Mouse (Mus musculus): ENCODE measurements around the gene Elobl. TPM values are rescaled to one million over a fixed set of nuclear protein-coding genes. Genes with fewer than 3 reads are reported as not detected.

Elobl gene
- polyA plus RNA-seq, 1 experiment from 2014 or later = not detected

DNA sequence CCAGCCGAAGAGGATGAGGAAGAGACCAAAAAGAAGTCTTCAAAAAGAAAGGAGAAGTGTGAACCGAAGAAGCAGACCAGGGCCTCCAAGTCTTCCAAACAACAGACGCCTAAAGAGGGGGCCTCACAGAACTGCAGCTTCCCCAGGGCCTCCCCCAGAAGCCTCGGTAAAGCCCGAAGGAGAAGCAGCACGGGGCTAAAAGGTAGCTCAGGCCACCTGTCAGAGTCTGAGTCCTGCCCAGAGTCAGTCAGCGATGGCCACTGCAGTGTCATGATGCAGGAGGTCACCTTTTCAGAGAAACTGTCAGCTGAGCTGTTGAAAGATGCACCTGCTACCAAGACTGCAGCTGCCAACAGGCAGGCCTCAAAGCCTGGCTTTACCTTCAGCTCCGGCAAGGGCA is 14.6 kb upstream of the Elobl start:
- Histone ChIP-seq H3K27me3 (replicated peaks) (no peaks in the 10 kb centered on the region), H3K4me2 (replicated peaks) (no peak overlapping the region), H3K36me3 (peaks cover 15% of the 10 kb centered on the region), H3K4me3 (replicated peaks) (no peak overlapping the region), H3K9me3 (no peaks in the 10 kb centered on the region), H3K9ac (no peak overlapping the region), H3K27ac (no peak overlapping the region), H3K4me1 (replicated peaks) (no peaks in the 10 kb centered on the region)
- no peak for ATAC-seq
- 85% methylated on average over 8 of the region's 8 CpGs for WGBS

- Histone ChIP-seq H3K27me3 (replicated peaks) (no peaks in the 10 kb centered on the region), H3K27ac (no peak overlapping the region), H3K9ac (no peak overlapping the region), H3K4me3 (replicated peaks) (no peak overlapping the region), H3K9me3 (no peaks in the 10 kb centered on the region), H3K4me2 (replicated peaks) (no peak overlapping the region), H3K36me3 (peaks cover 5% of the 10 kb centered on the region; the same call in 1 of the 2 replicates), H3K4me1 (replicated peaks) (peaks cover 5% of the 10 kb centered on the region; the same call in 1 of the 2 replicates)
- ATAC-seq = no peak
- WGBS = 92% methylated on average over 5 of the region's 5 CpGs
Measured at GRCm38 (mm10) chr11:88977188-88977587, 10.5 kb upstream of the Elobl start.

- Histone ChIP-seq H3K36me3 (peaks cover under 1% of the 10 kb centered on the region; the same call in 1 of the 2 replicates), H3K4me2 (replicated peaks) (no peak overlapping the region), H3K27ac (no peak overlapping the region), H3K4me1 (replicated peaks) (peaks cover 5% of the 10 kb centered on the region; the same call in 1 of the 2 replicates), H3K9ac (no peak overlapping the region), H3K27me3 (replicated peaks) (no peaks in the 10 kb centered on the region), H3K9me3 (no peaks in the 10 kb centered on the region), H3K4me3 (replicated peaks) (no peak overlapping the region)
- ATAC-seq = no peak
- 98% methylated on average over 2 of the region's 2 CpGs for WGBS
Measured at GRCm38 (mm10) chr11:88976320-88976719, 9.6 kb upstream of the Elobl start.

DNA sequence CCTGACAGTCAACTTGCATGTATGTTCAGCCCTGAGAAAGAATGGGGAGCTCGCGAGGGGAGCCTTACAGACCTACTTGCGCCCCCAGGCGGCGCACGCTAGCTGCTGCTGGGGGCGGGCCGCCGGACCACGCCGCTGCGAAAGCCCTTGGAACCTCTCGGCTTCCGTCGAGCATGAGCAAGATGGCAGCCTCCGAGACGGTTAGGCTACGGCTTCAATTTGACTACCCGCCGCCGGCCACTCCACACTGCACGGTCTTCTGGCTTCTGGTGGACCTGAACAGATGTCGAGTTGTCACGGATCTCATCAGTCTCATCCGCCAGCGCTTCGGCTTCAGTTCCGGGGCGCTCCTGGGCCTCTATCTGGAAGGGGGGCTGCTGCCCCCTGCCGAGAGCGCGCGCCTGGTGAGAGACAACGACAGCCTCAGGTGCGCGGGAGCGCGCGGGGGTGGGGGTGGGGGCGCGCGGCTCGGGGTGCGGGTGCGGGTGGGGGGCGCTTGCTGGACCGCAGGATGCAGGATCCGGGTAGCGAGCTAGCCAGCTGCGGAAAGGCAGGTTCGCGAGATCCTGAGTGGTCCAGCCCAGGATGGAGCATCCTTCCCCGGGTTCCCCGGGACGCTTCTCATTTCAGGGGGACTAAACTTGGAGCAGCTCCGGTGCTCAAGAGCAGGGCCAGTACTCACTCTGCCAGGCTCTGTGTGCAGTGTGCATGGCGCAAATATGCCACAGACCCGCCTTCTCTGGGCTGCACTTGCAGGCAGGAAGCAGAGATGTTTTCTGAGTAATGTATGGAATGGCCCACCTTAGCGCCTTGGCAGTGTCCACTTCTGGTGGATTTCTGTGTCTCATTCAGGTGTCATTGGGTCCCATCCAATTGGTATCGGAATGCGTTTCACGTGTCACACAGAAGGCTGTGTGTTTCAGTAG is 7.3 kb upstream of the Elobl start:
- peak overlapping the region; percentile 68 for H3K27ac ChIP-seq
- H3K4me2 ChIP-seq (replicated peaks) = peak overlapping the region; percentile 82
- H3K9me3 ChIP-seq = no peaks in the 10 kb centered on the region
- H3K27me3 ChIP-seq (replicated peaks) = peaks cover 3% of the 10 kb centered on the region; the same call in 1 of the 2 replicates
- WGBS = 1% methylated on average over 62 of the region's 62 CpGs
- H3K36me3 ChIP-seq = no peaks in the 10 kb centered on the region
- ATAC-seq = peak; percentile 90
- H3K4me1 ChIP-seq (replicated peaks) = peaks cover 5% of the 10 kb centered on the region; the same call in 1 of the 2 replicates
- peak overlapping the region; percentile 74 for H3K9ac ChIP-seq
- H3K4me3 ChIP-seq (replicated peaks) = peak overlapping the region; percentile 67

DNA sequence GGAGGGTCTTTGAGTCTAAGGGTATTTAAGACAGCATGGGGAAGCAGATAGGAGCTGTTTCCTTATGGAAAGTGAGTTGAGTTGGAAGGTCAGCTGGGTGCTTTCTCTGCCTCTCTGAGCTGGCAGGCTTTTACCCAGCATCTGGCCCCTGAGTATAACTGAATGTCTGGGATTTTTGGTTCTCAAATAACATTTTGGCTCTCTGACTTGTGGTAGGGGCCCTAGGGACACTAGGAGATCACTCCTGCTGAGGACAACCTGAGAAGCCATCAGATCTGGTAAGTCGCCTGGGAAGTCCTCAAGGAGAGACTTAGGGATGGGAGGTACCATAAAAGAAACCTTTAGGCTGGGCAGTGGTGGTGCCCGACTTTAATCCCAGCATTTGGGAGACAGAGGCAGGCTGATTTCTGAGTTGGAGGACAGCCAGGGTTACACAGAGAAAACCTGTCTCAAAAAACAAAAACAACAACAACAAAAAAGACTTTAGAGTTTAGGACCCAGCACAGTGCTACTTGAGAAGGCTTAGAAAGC is 3.5 kb upstream of the Elobl start, which contains the start of gene Coil:
TSS of gene Coil (plus strand) at position 51 of the 531 bp plus-strand sequence.
- no peak for ATAC-seq
- Histone ChIP-seq H3K4me1 (replicated peaks) (peaks cover 5% of the 10 kb centered on the region; the same call in 1 of the 2 replicates), H3K27me3 (replicated peaks) (peaks cover 3% of the 10 kb centered on the region; the same call in 1 of the 2 replicates), H3K9ac (no peak within 1 kb of the TSS), H3K4me3 (replicated peaks) (no peak within 1 kb of the TSS), H3K9me3 (no peaks in the 10 kb centered on the region), H3K36me3 (no peaks in the 10 kb centered on the region), H3K4me2 (replicated peaks) (no peak within 1 kb of the TSS), H3K27ac (no peak within 1 kb of the TSS)
- 40% methylated on average over 2 of the region's 2 CpGs for WGBS

DNA sequence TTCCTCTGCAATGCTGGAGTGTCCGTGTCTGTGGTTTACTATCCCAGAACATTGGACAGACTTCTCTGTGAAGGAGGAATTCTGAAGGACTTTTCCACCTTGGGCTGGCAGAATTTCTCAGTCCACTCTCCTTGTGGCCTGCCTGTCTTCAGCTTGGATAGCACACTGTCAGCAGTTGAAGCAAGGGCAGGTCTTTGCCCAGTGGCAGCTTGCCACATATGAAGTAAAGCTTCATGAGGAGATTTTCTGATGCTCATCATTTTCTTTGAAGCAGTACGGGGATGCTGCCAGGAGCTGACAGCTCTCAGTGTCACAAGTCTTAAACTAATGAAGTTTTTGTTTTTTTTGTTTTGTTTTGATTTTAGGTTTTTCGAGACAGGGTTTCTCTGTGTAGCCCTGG is 7.9 kb downstream of the Elobl start:
- Histone ChIP-seq H3K9ac (no peak overlapping the region), H3K4me1 (replicated peaks) (no peaks in the 10 kb centered on the region), H3K4me2 (replicated peaks) (no peak overlapping the region), H3K4me3 (replicated peaks) (no peak overlapping the region), H3K27me3 (replicated peaks) (no peaks in the 10 kb centered on the region), H3K9me3 (no peaks in the 10 kb centered on the region), H3K27ac (no peak overlapping the region), H3K36me3 (no peaks in the 10 kb centered on the region)
- no peak for ATAC-seq
- WGBS = 82% methylated on average over 3 of the region's 3 CpGs

- H3K4me2 ChIP-seq (replicated peaks) = peak within 1 kb of the TSS; percentile 58
- H3K27ac ChIP-seq = peak within 1 kb of the TSS; percentile 78
- H3K4me1 ChIP-seq (replicated peaks) = no peaks in the 10 kb centered on the region
- no peaks in the 10 kb centered on the region for H3K27me3 ChIP-seq (replicated peaks)
- ATAC-seq = peak; percentile 99
- no peaks in the 10 kb centered on the region for H3K36me3 ChIP-seq
- peak within 1 kb of the TSS; percentile 52 for H3K4me3 ChIP-seq (replicated peaks)
- no peaks in the 10 kb centered on the region for H3K9me3 ChIP-seq
- H3K9ac ChIP-seq = peak within 1 kb of the TSS; percentile 32
- 3% methylated on average over 34 of the region's 34 CpGs for WGBS
Measured at GRCm38 (mm10) chr11:88955217-88955969, 11.3 kb downstream of the Elobl start, which contains the start of gene Scpep1. Gene Scpep1 (minus strand): TSS chr11:88955465.

DNA sequence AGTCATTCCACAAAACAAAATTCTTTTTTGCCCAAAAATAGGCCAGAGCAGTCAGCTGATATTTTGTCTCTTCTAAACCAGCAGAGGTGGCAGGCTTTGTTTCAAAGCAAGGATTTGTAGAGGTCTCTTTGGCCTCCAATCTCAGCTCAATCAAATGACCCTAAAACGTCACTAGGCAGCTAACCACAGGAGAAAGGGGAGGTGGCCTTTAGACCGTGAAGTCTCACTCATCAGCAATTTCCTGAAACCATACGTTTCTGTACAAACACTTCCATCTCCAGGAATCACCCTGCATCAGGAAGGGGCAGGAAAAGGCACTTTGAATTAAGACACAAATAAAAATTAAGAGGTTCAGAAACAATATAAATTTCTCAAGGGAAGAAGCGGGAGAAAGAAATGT is 11.9 kb downstream of the Elobl start:
- H3K27me3 ChIP-seq (replicated peaks) = no peaks in the 10 kb centered on the region
- H3K9ac ChIP-seq = peak overlapping the region; percentile 29
- no peaks in the 10 kb centered on the region for H3K9me3 ChIP-seq
- H3K4me2 ChIP-seq (replicated peaks) = peak overlapping the region; percentile 58
- under 1% methylated on average over 4 of the region's 4 CpGs for WGBS
- peak; percentile 86 for ATAC-seq
- peak overlapping the region; percentile 52 for H3K4me3 ChIP-seq (replicated peaks)
- H3K36me3 ChIP-seq = no peaks in the 10 kb centered on the region
- H3K4me1 ChIP-seq (replicated peaks) = no peaks in the 10 kb centered on the region
- H3K27ac ChIP-seq = peak overlapping the region; percentile 78

- Histone ChIP-seq H3K27ac (no peak overlapping the region), H3K4me1 (replicated peaks) (no peaks in the 10 kb centered on the region), H3K4me2 (replicated peaks) (peak overlapping the region; percentile 58; the same call in 1 of the 2 replicates), H3K4me3 (replicated peaks) (no peak overlapping the region), H3K9me3 (no peaks in the 10 kb centered on the region), H3K27me3 (replicated peaks) (no peaks in the 10 kb centered on the region), H3K36me3 (no peaks in the 10 kb centered on the region), H3K9ac (no peak overlapping the region)
- WGBS = 87% methylated on average over 3 of the region's 3 CpGs
- no peak for ATAC-seq
Measured at GRCm38 (mm10) chr11:88953582-88953981, 13.1 kb downstream of the Elobl start.

GRCm38 (mm10) chr11:88952117-88952516 is 14.6 kb downstream of the Elobl start:
- Histone ChIP-seq H3K36me3 (0 out of 2 replicates have a peak, but pooled peaks cover under 1% of the 10 kb centered on the region), H3K9ac (no peak overlapping the region), H3K4me1 (replicated peaks) (no peaks in the 10 kb centered on the region), H3K27me3 (replicated peaks) (no peaks in the 10 kb centered on the region), H3K9me3 (no peaks in the 10 kb centered on the region), H3K4me2 (replicated peaks) (no peak overlapping the region), H3K4me3 (replicated peaks) (no peak overlapping the region), H3K27ac (no peak overlapping the region)
- WGBS = 96% methylated on average over 5 of the region's 5 CpGs
- ATAC-seq = no peak

GRCm38 (mm10) chr11:88951576-88951975 is 15.2 kb downstream of the Elobl start:
- Histone ChIP-seq H3K9me3 (no peaks in the 10 kb centered on the region), H3K4me2 (replicated peaks) (no peak overlapping the region), H3K36me3 (peaks cover 5% of the 10 kb centered on the region; the same call in 1 of the 2 replicates), H3K27ac (no peak overlapping the region), H3K9ac (no peak overlapping the region), H3K27me3 (replicated peaks) (no peaks in the 10 kb centered on the region), H3K4me1 (replicated peaks) (no peaks in the 10 kb centered on the region), H3K4me3 (replicated peaks) (no peak overlapping the region)
- ATAC-seq = no peak
- 97% methylated on average over 2 of the region's 2 CpGs for WGBS
